Mouse (Mus musculus) midbrain, embryonic 14.5 days (tissue): ENCODE data around the gene Acsm5. TPM values are rescaled to one million over a fixed set of nuclear protein-coding genes. Genes with fewer than 3 reads are reported as not detected.

Source experiments
- ATAC-seq: fragments of 200-750 bp; cut with Nextera tagmentation; 2 replicates; pipeline ENCODE4 v1.8.0; 2017; ENCODE audit warnings: moderate number of reproducible peaks, moderate library complexity; ENCODE audit not compliant: low FRiP score, low TSS enrichment
- DNase-seq: peaks from one replicate; pipeline ENCODE4 v3.0.0-alpha.2; 2015
- H3K27ac ChIP-seq: fragments of 300-500 bp; sonication (generic); replicated peaks from 2 replicates; pipeline ENCODE4 v1.5.1; 2014; ENCODE audit warnings: mild to moderate bottlenecking, low read depth, low read length, moderate library complexity
- H3K27me3 ChIP-seq: fragments of 300-500 bp; sonication (generic); 2 replicates; pipeline ENCODE4 v1.6.1; 2014; ENCODE audit warnings: low read length, control low read depth, mixed read lengths; ENCODE audit not compliant: control insufficient read depth, insufficient read depth
- H3K36me3 ChIP-seq: fragments of 300-500 bp; sonication (generic); 2 replicates; pipeline ENCODE4 v1.6.1; 2014; ENCODE audit warnings: low read length, control low read depth; ENCODE audit not compliant: control insufficient read depth, insufficient read depth
- H3K4me1 ChIP-seq: fragments of 300-500 bp; sonication (generic); 2 replicates; pipeline ENCODE4 v1.6.1; 2014; ENCODE audit warnings: mild to moderate bottlenecking, antibody characterized with exemption, low read length, control low read depth; ENCODE audit not compliant: control insufficient read depth, insufficient read depth
- H3K4me2 ChIP-seq: fragments of 300-500 bp; sonication (generic); 2 replicates; pipeline ENCODE4 v1.6.1; 2014; ENCODE audit warnings: mild to moderate bottlenecking, low read length, moderate library complexity
- H3K4me3 ChIP-seq: fragments of 300-500 bp; sonication (generic); replicated peaks from 2 replicates; pipeline ENCODE4 v1.5.1; 2014; ENCODE audit warnings: low read depth, low read length
- H3K9ac ChIP-seq: fragments of 300-500 bp; sonication (generic); replicated peaks from 2 replicates; pipeline ENCODE4 v1.6.1; 2014; ENCODE audit warnings: mild to moderate bottlenecking, low read length, moderate library complexity
- H3K9me3 ChIP-seq: fragments of 300-500 bp; sonication (generic); 2 replicates; pipeline ENCODE4 v1.6.1; 2016; ENCODE audit warnings: low read length, control low read depth, mixed read lengths; ENCODE audit not compliant: control insufficient read depth
- WGBS: fragments of 180-500 bp; shearing (Covaris S2); extraction: QIAGEN DNeasy Blood & Tissue Kit; methylation state at CpG from one replicate; pipeline ENCODE4 v1.1.7; 2014; 5-methylcytosine and 5-hydroxymethylcytosine counted together
- polyA plus RNA-seq: library from polyadenylated mRNA; unstranded; fragments of >200 nt; fragmentation: Nextera tagmentation; extraction: Ambion mirVana; gene quantifications from 2 replicates; pipeline ENCODE4 v1.2.1, GENCODE M21; 2014

Gene Acsm5
- not detected in 2 replicates for polyA plus RNA-seq

DNA sequence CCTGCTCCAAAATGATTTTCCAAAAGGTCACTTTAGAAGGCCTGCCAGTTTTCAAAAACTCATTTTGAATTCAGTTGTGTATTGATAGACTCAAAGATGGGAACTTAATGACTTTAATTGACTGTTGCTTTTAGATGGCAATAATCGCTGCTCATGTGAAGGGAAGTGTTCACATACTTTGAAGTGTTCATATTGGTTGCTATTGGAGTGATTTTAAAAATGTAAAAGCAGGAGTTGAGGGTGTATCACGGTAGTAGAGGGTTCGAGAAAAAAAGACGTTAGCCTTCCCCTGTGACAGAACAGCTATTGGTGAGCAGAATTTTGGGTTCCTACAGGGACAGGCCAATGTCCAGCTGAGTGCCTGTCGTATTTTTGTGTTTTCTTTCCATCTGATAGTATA is at the start of gene Acsm5:
Gene Acsm5, plus strand, starts transcription at position 301 of the 400 bp plus-strand sequence.
- no peaks in the 10 kb centered on the region for H3K36me3 ChIP-seq
- no peak for ATAC-seq
- 72% methylated on average over 5 of the region's 5 CpGs for WGBS

DNA sequence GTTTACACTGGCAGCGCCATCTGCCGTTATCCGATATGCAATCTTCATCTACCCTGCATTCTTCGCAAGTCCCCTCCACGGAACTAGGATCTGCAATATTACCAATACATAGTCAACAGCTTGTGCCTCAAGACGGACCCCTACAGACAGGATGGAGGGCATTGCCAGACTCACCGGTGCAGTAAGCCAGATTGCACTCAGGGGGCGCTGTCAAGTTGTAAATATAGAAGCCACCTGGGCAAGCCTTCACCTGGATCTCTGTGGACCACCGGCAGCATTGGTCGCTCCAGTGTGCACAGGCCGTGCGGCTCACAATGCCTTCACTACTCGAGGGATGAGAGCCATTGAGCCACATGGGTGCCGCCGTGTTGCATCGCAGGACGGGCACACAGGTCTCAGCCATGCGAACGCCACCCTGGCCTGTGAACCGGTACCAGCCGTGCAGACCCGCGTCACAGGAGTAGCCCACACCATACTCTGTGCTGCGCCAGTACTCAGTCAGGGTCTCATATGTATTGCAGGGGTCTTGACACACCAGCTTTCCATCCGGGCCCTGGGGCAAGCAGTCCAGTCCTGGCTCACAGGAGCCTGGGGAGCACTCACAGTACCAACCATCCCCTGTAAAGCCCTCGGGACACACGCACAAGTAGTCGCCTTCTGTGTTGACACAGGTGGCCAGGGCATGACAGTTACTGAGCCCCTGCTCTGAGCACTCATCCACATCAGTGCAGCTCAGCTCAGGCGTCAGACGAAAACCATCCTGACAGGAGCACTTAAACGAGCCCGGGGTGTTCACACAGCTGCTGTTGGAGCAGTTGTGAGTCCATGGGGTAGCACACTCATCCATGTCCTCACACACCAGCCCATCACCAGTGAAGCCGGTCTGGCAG is 42.5 kb upstream of the Acsm5 start:
- H3K4me3 ChIP-seq = no peak overlapping the region
- H3K27ac ChIP-seq = no peak overlapping the region
- DNase-seq (no peak), ATAC-seq (no peak)
- no peaks in the 10 kb centered on the region for H3K9me3 ChIP-seq
- no peaks in the 10 kb centered on the region for H3K36me3 ChIP-seq
- WGBS = 81% methylated on average over 33 of the region's 33 CpGs
- no peak overlapping the region for H3K9ac ChIP-seq
- no peaks in the 10 kb centered on the region for H3K4me1 ChIP-seq
- H3K27me3 ChIP-seq = no peaks in the 10 kb centered on the region
- no peak overlapping the region for H3K4me2 ChIP-seq

More for the DNA sequence above, at the start of gene Acsm5:
- no peaks in the 10 kb centered on the region for H3K4me1 ChIP-seq
- no peak within 1 kb of the TSS for H3K9ac ChIP-seq
- H3K27me3 ChIP-seq = no peaks in the 10 kb centered on the region
- DNase-seq = no peak
- no peak within 1 kb of the TSS for H3K4me3 ChIP-seq
- no peaks in the 10 kb centered on the region for H3K9me3 ChIP-seq
- no peak within 1 kb of the TSS for H3K27ac ChIP-seq
- H3K4me2 ChIP-seq = no peak within 1 kb of the TSS

DNA sequence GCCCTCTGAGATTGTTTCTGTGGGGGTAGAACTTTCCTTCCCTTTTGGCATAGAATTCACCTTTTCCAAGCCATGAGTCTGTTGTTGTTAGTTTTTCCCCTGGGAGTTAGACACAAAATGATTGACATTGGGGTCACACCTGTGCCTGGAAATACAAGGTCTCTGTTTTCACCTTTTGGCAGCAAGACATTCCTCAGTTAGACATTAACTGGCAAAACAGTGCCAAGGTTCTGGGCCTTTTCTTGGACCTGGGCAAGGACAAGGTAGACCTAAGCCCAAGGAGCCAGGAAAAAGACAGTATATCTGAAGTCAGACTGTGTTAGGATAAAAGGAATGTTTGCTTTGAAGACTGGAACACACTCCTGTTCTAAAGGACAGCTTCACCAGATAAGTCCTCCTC is 40.0 kb upstream of the Acsm5 start, which contains the start of gene Umod:
Gene Umod, minus strand, starts transcription at position 27 of the 400 bp plus-strand sequence.
- no peak for ATAC-seq
- DNase-seq = no peak
- Histone ChIP-seq H3K9me3 (no peaks in the 10 kb centered on the region), H3K4me3 (no peak within 1 kb of the TSS), H3K36me3 (no peaks in the 10 kb centered on the region), H3K4me1 (no peaks in the 10 kb centered on the region), H3K27ac (no peak within 1 kb of the TSS), H3K27me3 (no peaks in the 10 kb centered on the region), H3K9ac (no peak within 1 kb of the TSS), H3K4me2 (no peak within 1 kb of the TSS)

DNA sequence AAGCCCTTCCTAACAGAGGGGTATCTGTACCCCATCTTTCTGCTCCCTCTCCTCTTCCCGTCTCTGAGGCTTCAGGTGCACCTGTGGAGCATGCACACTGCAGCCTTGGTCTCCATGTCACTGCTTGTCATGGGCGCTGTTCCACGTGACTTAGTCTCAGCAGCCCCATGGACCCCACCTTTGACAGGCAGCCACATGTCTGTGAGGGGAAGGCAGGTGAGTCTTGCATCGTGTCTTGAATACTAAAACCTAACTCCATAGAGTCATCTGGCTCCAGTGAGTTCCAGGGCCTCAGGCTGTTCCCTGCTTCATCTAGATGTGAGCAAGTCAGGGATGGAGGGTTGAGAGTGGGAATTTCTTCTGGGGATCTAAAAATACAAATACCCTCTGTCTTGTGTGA is 35.1 kb upstream of the Acsm5 start:
- no peak for ATAC-seq
- Histone ChIP-seq H3K9me3 (no peaks in the 10 kb centered on the region), H3K4me2 (no peak overlapping the region), H3K4me1 (no peaks in the 10 kb centered on the region), H3K4me3 (no peak overlapping the region), H3K9ac (no peak overlapping the region), H3K27me3 (no peaks in the 10 kb centered on the region), H3K27ac (no peak overlapping the region), H3K36me3 (no peaks in the 10 kb centered on the region)
- 91% methylated on average over 4 of the region's 4 CpGs for whole genome bisulfite sequencing
- no peak for DNase-seq

DNA sequence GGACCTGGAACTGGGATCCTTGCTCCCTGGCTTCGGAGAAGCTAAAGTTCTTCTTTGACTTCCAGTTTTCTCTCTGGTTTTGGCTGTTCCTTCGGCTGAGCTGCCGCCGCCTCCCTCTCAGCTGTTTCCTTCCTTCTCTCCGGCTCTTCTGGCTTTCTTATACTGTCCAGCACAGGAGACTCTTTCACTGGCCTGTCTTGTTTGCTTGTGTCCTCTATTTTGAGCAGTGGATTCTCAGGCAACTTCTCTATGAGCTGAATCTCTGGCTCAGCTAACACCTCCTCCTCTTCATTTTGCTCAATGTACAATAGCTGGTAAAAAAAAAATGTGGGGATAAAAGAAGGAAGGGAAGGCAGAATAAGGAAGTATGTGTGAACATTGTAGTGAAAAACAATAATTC is 32.6 kb upstream of the Acsm5 start:
- no peak overlapping the region for H3K9ac ChIP-seq
- H3K4me2 ChIP-seq = no peak overlapping the region
- ATAC-seq (no peak), DNase-seq (no peak)
- H3K27ac ChIP-seq = no peak overlapping the region
- no peak overlapping the region for H3K4me3 ChIP-seq
- WGBS = 94% methylated on average over 5 of the region's 5 CpGs
- no peaks in the 10 kb centered on the region for H3K4me1 ChIP-seq
- H3K36me3 ChIP-seq = no peaks in the 10 kb centered on the region
- no peaks in the 10 kb centered on the region for H3K27me3 ChIP-seq
- H3K9me3 ChIP-seq = no peaks in the 10 kb centered on the region

DNA sequence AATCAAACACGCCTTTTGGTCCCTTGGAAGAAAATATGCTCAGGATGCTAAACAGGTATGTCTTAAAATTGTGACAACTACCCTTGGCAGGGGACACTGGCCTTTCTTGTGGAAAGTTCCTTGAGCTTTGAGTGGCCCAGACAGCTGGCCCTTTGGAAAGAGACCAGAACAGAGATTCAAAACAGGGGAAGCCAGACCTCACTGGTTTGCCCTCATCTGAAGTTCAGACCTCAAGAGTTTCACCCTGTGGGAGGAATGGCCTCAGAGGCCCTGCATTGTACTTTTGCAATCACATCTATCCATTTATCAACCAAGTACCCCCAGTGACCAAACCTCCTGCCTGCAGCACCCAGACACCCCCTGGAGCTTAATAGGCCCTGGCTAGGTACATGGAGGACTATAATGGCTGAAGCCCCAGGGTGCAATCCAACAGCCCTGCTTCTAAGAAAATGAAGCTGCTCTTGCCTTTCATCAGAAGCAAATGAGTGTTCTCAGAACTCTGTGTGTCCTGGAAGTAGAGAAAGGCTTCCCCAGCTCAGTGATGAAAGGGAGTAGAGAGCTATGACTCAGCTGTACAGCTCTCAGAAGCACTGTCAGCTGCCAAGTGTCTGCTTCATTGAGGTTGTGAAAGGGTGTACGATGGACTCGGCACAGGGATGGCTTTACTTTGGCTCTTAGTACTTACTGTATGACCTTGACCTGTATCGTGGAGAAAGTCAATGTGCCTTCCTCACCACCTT is 29.1 kb upstream of the Acsm5 start:
- no peak overlapping the region for H3K9ac ChIP-seq
- H3K27ac ChIP-seq = no peak overlapping the region
- H3K4me2 ChIP-seq = no peak overlapping the region
- H3K4me1 ChIP-seq = no peaks in the 10 kb centered on the region
- no peak overlapping the region for H3K4me3 ChIP-seq
- DNase-seq (no peak), ATAC-seq (no peak)
- no peaks in the 10 kb centered on the region for H3K27me3 ChIP-seq
- H3K36me3 ChIP-seq = no peaks in the 10 kb centered on the region
- 94% methylated on average over 4 of the region's 4 CpGs for WGBS
- H3K9me3 ChIP-seq = no peaks in the 10 kb centered on the region

DNA sequence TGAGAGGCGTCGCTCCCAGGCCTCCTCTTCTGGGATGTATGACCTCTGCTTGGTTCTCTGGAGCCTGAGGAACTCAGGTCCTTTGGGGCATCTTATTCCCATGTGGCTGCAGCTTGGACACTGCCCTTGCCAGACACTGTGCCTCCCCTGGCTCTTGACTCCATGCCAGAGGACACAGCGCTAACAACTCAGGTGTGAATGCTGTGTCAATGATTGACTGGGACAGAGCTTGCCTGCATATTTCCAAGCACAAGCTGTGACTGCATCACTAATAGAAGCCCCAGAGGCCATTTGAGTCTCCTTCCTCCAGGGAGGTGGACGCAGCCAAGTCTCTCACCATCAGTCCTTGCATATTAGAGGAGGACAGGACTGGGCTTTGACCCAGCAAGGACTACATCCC is 8.1 kb upstream of the Acsm5 start:
- Histone ChIP-seq H3K4me2 (no peak overlapping the region), H3K36me3 (no peaks in the 10 kb centered on the region), H3K9ac (no peak overlapping the region), H3K27me3 (no peaks in the 10 kb centered on the region), H3K27ac (no peak overlapping the region), H3K4me1 (no peaks in the 10 kb centered on the region), H3K4me3 (no peak overlapping the region), H3K9me3 (no peaks in the 10 kb centered on the region)
- WGBS = 92% methylated on average over 4 of the region's 4 CpGs
- DNase-seq (no peak), ATAC-seq (no peak)

DNA sequence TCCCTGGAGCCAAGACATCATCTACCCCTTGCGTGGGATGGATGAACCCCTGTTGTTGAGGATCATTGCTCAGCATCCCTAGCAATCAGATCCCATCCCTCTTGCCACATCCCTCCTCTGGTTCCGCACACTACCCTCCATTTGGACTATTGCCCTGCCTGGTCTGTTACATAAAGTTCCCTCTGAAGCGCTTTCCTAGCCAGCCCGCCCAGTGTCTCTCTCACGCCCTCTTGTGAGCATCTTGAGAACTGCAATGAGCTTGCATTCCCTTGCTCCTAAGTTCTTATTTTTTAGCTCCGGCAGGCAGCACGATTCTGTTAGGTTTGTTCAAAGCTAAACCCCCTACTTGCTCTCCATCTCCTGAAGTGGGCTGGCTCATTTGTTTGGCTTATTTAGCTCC is 6.2 kb upstream of the Acsm5 start:
- ATAC-seq = no peak

More for the DNA sequence above, 6.2 kb upstream of the Acsm5 start:
- Histone ChIP-seq H3K4me3 (no peak overlapping the region), H3K4me2 (no peak overlapping the region), H3K9me3 (no peaks in the 10 kb centered on the region), H3K36me3 (no peaks in the 10 kb centered on the region), H3K4me1 (no peaks in the 10 kb centered on the region), H3K27ac (no peak overlapping the region), H3K9ac (no peak overlapping the region), H3K27me3 (no peaks in the 10 kb centered on the region)
- DNase-seq = peak; percentile 77
- 25% methylated on average over 7 of the region's 7 CpGs for WGBS
